Mouse (Mus musculus) embryonic fibroblast, embryonic 13.5 days (primary cell): ENCODE measurements around the gene Apol9b.
"Not testable (repeated sequence)": the region's sequence is repeated elsewhere in the genome, so short reads cannot be mapped to it uniquely, and the experiment has no call there.

Experiments used
- CTCF ChIP-seq: IDR thresholded peaks from 2 replicates; pipeline ENCODE4 v1.5.1; 2011; ENCODE audit warnings: mild to moderate bottlenecking, control low read depth, low read length, moderate library complexity, borderline replicate concordance; ENCODE audit not compliant: insufficient read depth
- POLR2A ChIP-seq: IDR thresholded peaks from 2 replicates; pipeline ENCODE4 v1.6.1; 2011; ENCODE audit warnings: low read depth, mild to moderate bottlenecking, control low read depth, low read length, moderate library complexity

GRCm38 (mm10) chr15:77733380-77733779, 4.5 kb downstream of the Apol9b start:
- TF ChIP-seq CTCF, POLR2A: not testable (repeated sequence)
